Mouse (Mus musculus): Measurements from ENCODE around the gene Crtc3. TPM values are rescaled to one million over a fixed set of nuclear protein-coding genes. Genes with fewer than 3 reads are reported as not detected.

Gene Crtc3
- total and polyA plus RNA-seq, 3 experiments = 13.6 to 71.9 (median 34.4) TPM

- Histone ChIP-seq H3K4me1 (ENCODE audit: insufficient read depth, low read depth, low read length) (peaks cover 4% of the 10 kb centered on the region; the same call in 1 of the 2 replicates), H3K36me3 (replicated peaks) (peaks cover 81% of the 10 kb centered on the region), H3K4me3 (ENCODE audit: low read depth, low read length) (no peak overlapping the region), H3K9me3 (replicated peaks) (no peaks in the 10 kb centered on the region), H3K27me3 (ENCODE audit: insufficient read depth, low read length) (no peaks in the 10 kb centered on the region)
- ATAC-seq (ENCODE audit: extremely low read depth, insufficient number of reproducible peaks, low FRiP score, poor library complexity, severe bottlenecking) = no peak
- DNase-seq (ENCODE audit: low spot score) = no peak
- TF ChIP-seq POLR2AphosphoS5 (IDR thresholded peaks at IDR 0.05; ENCODE audit: insufficient replicate concordance, low read depth, low read length) (no peak), GATA2 (IDR thresholded peaks at IDR 0.05; ENCODE audit: borderline replicate concordance, low read depth, low read length) (no peak), CTCF (IDR thresholded peaks at IDR 0.05; ENCODE audit: low read depth, low read length) (no peak), GATA1 (IDR thresholded peaks at IDR 0.05; ENCODE audit: borderline replicate concordance, low read length) (no peak), TAL1 (conservative IDR thresholded peaks at IDR 0.05; ENCODE audit: low read depth, low read length) (no peak)
Observed at GRCm38 (mm10) chr7:80602574-80602973, 86.1 kb downstream of the Crtc3 start.

GRCm38 (mm10) chr7:80598436-80598985 lies 90.2 kb downstream of the Crtc3 start:
- no peak for TF ChIP-seq TAL1 (conservative IDR thresholded peaks at IDR 0.05; ENCODE audit: low read depth, low read length)
- TF ChIP-seq CTCF (IDR thresholded peaks at IDR 0.05; ENCODE audit: low read depth, low read length) = no peak
- TF ChIP-seq POLR2AphosphoS5 (IDR thresholded peaks at IDR 0.05; ENCODE audit: insufficient replicate concordance, low read depth, low read length) = no peak
- no peak for TF ChIP-seq GATA2 (IDR thresholded peaks at IDR 0.05; ENCODE audit: borderline replicate concordance, low read depth, low read length)
- no peak for TF ChIP-seq GATA1 (IDR thresholded peaks at IDR 0.05; ENCODE audit: borderline replicate concordance, low read length)
- Histone ChIP-seq H3K27me3 (ENCODE audit: insufficient read depth, low read length) (no peaks in the 10 kb centered on the region), H3K4me3 (ENCODE audit: low read depth, low read length) (no peak overlapping the region), H3K9me3 (replicated peaks) (no peaks in the 10 kb centered on the region), H3K36me3 (replicated peaks) (peaks cover 80% of the 10 kb centered on the region), H3K4me1 (ENCODE audit: insufficient read depth, low read depth, low read length) (peaks cover 6% of the 10 kb centered on the region; the same call in 1 of the 2 replicates)
- DNase-seq (ENCODE audit: low spot score) (no peak), ATAC-seq (ENCODE audit: extremely low read depth, insufficient number of reproducible peaks, low FRiP score, poor library complexity, severe bottlenecking) (no peak)

GRCm38 (mm10) chr7:80597900-80598299 lies 90.8 kb downstream of the Crtc3 start:
- Histone ChIP-seq H3K27me3 (ENCODE audit: insufficient read depth, low read length) (no peaks in the 10 kb centered on the region), H3K4me3 (ENCODE audit: low read depth, low read length) (no peak overlapping the region), H3K36me3 (replicated peaks) (peaks cover 80% of the 10 kb centered on the region), H3K4me1 (ENCODE audit: insufficient read depth, low read depth, low read length) (peaks cover 6% of the 10 kb centered on the region; the same call in 1 of the 2 replicates), H3K9me3 (replicated peaks) (no peaks in the 10 kb centered on the region)
- TF ChIP-seq GATA2 (IDR thresholded peaks at IDR 0.05; ENCODE audit: borderline replicate concordance, low read depth, low read length) (no peak), GATA1 (IDR thresholded peaks at IDR 0.05; ENCODE audit: borderline replicate concordance, low read length) (no peak), TAL1 (conservative IDR thresholded peaks at IDR 0.05; ENCODE audit: low read depth, low read length) (no peak), CTCF (IDR thresholded peaks at IDR 0.05; ENCODE audit: low read depth, low read length) (no peak), POLR2AphosphoS5 (IDR thresholded peaks at IDR 0.05; ENCODE audit: insufficient replicate concordance, low read depth, low read length) (no peak)
- ATAC-seq (ENCODE audit: extremely low read depth, insufficient number of reproducible peaks, low FRiP score, poor library complexity, severe bottlenecking) (no peak), DNase-seq (ENCODE audit: low spot score) (no peak)

- ATAC-seq (ENCODE audit: extremely low read depth, insufficient number of reproducible peaks, low FRiP score, poor library complexity, severe bottlenecking) (no peak), DNase-seq (ENCODE audit: low spot score) (no peak)
- peaks cover 3% of the 10 kb centered on the region for H3K4me1 ChIP-seq (ENCODE audit: insufficient read depth, low read depth, low read length)
- H3K4me3 ChIP-seq (ENCODE audit: low read depth, low read length) = no peak overlapping the region
- H3K27me3 ChIP-seq (ENCODE audit: insufficient read depth, low read length) = peaks cover 5% of the 10 kb centered on the region; the same call in 1 of the 2 replicates
- peaks cover 73% of the 10 kb centered on the region for H3K36me3 ChIP-seq (replicated peaks)
- no peak for TF ChIP-seq GATA1 (IDR thresholded peaks at IDR 0.05; ENCODE audit: borderline replicate concordance, low read length)
- TF ChIP-seq CTCF (IDR thresholded peaks at IDR 0.05; ENCODE audit: low read depth, low read length) = no peak
- H3K9me3 ChIP-seq (replicated peaks) = no peaks in the 10 kb centered on the region
Observed at GRCm38 (mm10) chr7:80589054-80589746, 99.5 kb downstream of the Crtc3 start.

- H3K9me3 ChIP-seq (replicated peaks) = no peaks in the 10 kb centered on the region
- DNase-seq (ENCODE audit: low spot score) (no peak), ATAC-seq (ENCODE audit: extremely low read depth, insufficient number of reproducible peaks, low FRiP score, poor library complexity, severe bottlenecking) (no peak)
- H3K36me3 ChIP-seq (replicated peaks) = peaks cover 58% of the 10 kb centered on the region
- peaks cover 6% of the 10 kb centered on the region; the same call in 1 of the 2 replicates for H3K27me3 ChIP-seq (ENCODE audit: insufficient read depth, low read length)
- TF ChIP-seq GATA2 (IDR thresholded peaks at IDR 0.05; ENCODE audit: borderline replicate concordance, low read depth, low read length) (no peak), CTCF (IDR thresholded peaks at IDR 0.05; ENCODE audit: low read depth, low read length) (no peak)
- peaks cover 16% of the 10 kb centered on the region for H3K4me1 ChIP-seq (ENCODE audit: insufficient read depth, low read depth, low read length)
- H3K4me3 ChIP-seq (ENCODE audit: low read depth, low read length) = no peak overlapping the region
Observed at GRCm38 (mm10) chr7:80587684-80588083, 101.0 kb downstream of the Crtc3 start.

GRCm38 (mm10) chr7:80586681-80587660 lies 101.7 kb downstream of the Crtc3 start:
- peaks cover 7% of the 10 kb centered on the region; the same call in 1 of the 2 replicates for H3K27me3 ChIP-seq (ENCODE audit: insufficient read depth, low read length)
- H3K4me3 ChIP-seq (ENCODE audit: low read depth, low read length) = no peak overlapping the region
- TF ChIP-seq TAL1 (conservative IDR thresholded peaks at IDR 0.05; ENCODE audit: low read depth, low read length) (no peak), CTCF (IDR thresholded peaks at IDR 0.05; ENCODE audit: low read depth, low read length) (no peak), POLR2AphosphoS5 (IDR thresholded peaks at IDR 0.05; ENCODE audit: insufficient replicate concordance, low read depth, low read length) (no peak), GATA2 (IDR thresholded peaks at IDR 0.05; ENCODE audit: borderline replicate concordance, low read depth, low read length) (no peak), GATA1 (IDR thresholded peaks at IDR 0.05; ENCODE audit: borderline replicate concordance, low read length) (no peak)
- peaks cover 50% of the 10 kb centered on the region for H3K36me3 ChIP-seq (replicated peaks)
- H3K9me3 ChIP-seq (replicated peaks) = no peaks in the 10 kb centered on the region
- ATAC-seq (ENCODE audit: extremely low read depth, insufficient number of reproducible peaks, low FRiP score, poor library complexity, severe bottlenecking) (no peak), DNase-seq (ENCODE audit: low spot score) (no peak)
- peaks cover 18% of the 10 kb centered on the region for H3K4me1 ChIP-seq (ENCODE audit: insufficient read depth, low read depth, low read length)

Measured in G1E (cell line).